Mouse (Mus musculus) gastrocnemius, postnatal 4 days (tissue): ENCODE measurements around the gene Rhob. TPM values are rescaled to one million over a fixed set of nuclear protein-coding genes. Genes with fewer than 3 reads are reported as not detected.
"Not testable (repeated sequence)": the region's sequence is repeated elsewhere in the genome, so short reads cannot be mapped to it uniquely, and the experiment has no call there.

ENCODE experiments used
- DNase-seq, 2 experiments: peaks; one replicate each; pipeline ENCODE4 v3.0.0; 2021 to 2022; ENCODE audit warnings: low spot score in 2 of 2, mixed read lengths in 2 of 2
- total RNA-seq, 2 experiments: library from RNA; stranded (reverse); gene quantifications; 2 replicates each; pipeline ENCODE4 v1.2.3; 2021

The Rhob gene
- total RNA-seq, 2 experiments from 2014 or later, result 111 to 115 TPM

GRCm38 (mm10) chr12:8482169-8482568 lies 17.6 kb downstream of the Rhob start:
- DNase-seq, result no peak

GRCm38 (mm10) chr12:8474836-8475387 lies 24.9 kb downstream of the Rhob start:
- DNase-seq, result no peak

- no peak for DNase-seq
Observed at GRCm38 (mm10) chr12:8472591-8473358, 27.0 kb downstream of the Rhob start.

- no peak for DNase-seq
Observed at GRCm38 (mm10) chr12:8472051-8472450, 27.8 kb downstream of the Rhob start.

GRCm38 (mm10) chr12:8470962-8471361 lies 28.8 kb downstream of the Rhob start:
- no peak for DNase-seq

GRCm38 (mm10) chr12:8469742-8470494 lies 29.9 kb downstream of the Rhob start:
- DNase-seq, result no peak

GRCm38 (mm10) chr12:8468221-8468865 lies 31.5 kb downstream of the Rhob start:
- DNase-seq, result no peak

GRCm38 (mm10) chr12:8467029-8467924 lies 32.5 kb downstream of the Rhob start:
- DNase-seq, result no peak

- DNase-seq, result no peak
Observed at GRCm38 (mm10) chr12:8465680-8466079, 34.1 kb downstream of the Rhob start.

- no peak for DNase-seq
Observed at GRCm38 (mm10) chr12:8464961-8465360, 34.8 kb downstream of the Rhob start.

- DNase-seq, result no peak
Observed at GRCm38 (mm10) chr12:8463599-8464160, 36.1 kb downstream of the Rhob start.

- no peak for DNase-seq
Observed at GRCm38 (mm10) chr12:8462533-8462932, 37.3 kb downstream of the Rhob start.

- DNase-seq, result not testable (repeated sequence)
Observed at GRCm38 (mm10) chr12:8461575-8461974, 38.2 kb downstream of the Rhob start.

- no peak for DNase-seq
Observed at GRCm38 (mm10) chr12:8458400-8458799, 41.4 kb downstream of the Rhob start.

- no peak for DNase-seq
Observed at GRCm38 (mm10) chr12:8457052-8457451, 42.8 kb downstream of the Rhob start.

- no peak for DNase-seq
Observed at GRCm38 (mm10) chr12:8455046-8455445, 44.8 kb downstream of the Rhob start.

GRCm38 (mm10) chr12:8454487-8454886 lies 45.3 kb downstream of the Rhob start:
- DNase-seq, result no peak

- DNase-seq, result no peak
Observed at GRCm38 (mm10) chr12:8452766-8453621, 46.8 kb downstream of the Rhob start.
